Mouse (Mus musculus) forebrain, embryonic 13.5 days (tissue): ENCODE data around the gene Tmem72. TPM values are rescaled to one million over a fixed set of nuclear protein-coding genes. Genes with fewer than 3 reads are reported as not detected.

Experiments
- ATAC-seq: fragments of 200-750 bp; cut with Nextera tagmentation; 2 replicates; pipeline ENCODE4 v1.8.0; 2017
- H3K27ac ChIP-seq: fragments of 300-500 bp; sonication (generic); 2 replicates; pipeline ENCODE4 v1.5.1; 2015; ENCODE audit warnings: inconsistent platforms, mild to moderate bottlenecking, moderate library complexity
- H3K27me3 ChIP-seq: fragments of 300-500 bp; sonication (generic); 2 replicates; pipeline ENCODE4 v1.6.1; 2015; ENCODE audit warnings: mild to moderate bottlenecking, inconsistent platforms
- H3K36me3 ChIP-seq: fragments of 300-500 bp; sonication (generic); 2 replicates; pipeline ENCODE4 v1.6.1; 2015; ENCODE audit warnings: mild to moderate bottlenecking, inconsistent platforms; ENCODE audit not compliant: poor library complexity, severe bottlenecking
- H3K4me1 ChIP-seq: fragments of 300-500 bp; sonication (generic); 2 replicates; pipeline ENCODE4 v1.6.1; 2015; ENCODE audit warnings: inconsistent platforms
- H3K4me2 ChIP-seq: fragments of 300-500 bp; sonication (generic); 2 replicates; pipeline ENCODE4 v1.6.1; 2015; ENCODE audit warnings: inconsistent platforms, mild to moderate bottlenecking, moderate library complexity
- H3K4me3 ChIP-seq: fragments of 300-500 bp; sonication (generic); 2 replicates; pipeline ENCODE4 v1.5.1; 2015; ENCODE audit warnings: mild to moderate bottlenecking, inconsistent platforms
- H3K9ac ChIP-seq: fragments of 300-500 bp; sonication (generic); 2 replicates; pipeline ENCODE4 v1.6.1; 2015; ENCODE audit warnings: mild to moderate bottlenecking, inconsistent platforms
- H3K9me3 ChIP-seq: fragments of 300-500 bp; sonication (generic); replicated peaks from 2 replicates; pipeline ENCODE4 v1.6.1; 2016; ENCODE audit warnings: inconsistent platforms
- WGBS: fragments of 180-500 bp; shearing (Covaris S2); methylation state at CpG from one replicate; pipeline ENCODE4 v1.1.7; 2015; 5-methylcytosine and 5-hydroxymethylcytosine counted together
- polyA plus RNA-seq: library from polyadenylated mRNA; unstranded; fragments of >200 nt; fragmentation: Nextera tagmentation; extraction: Ambion mirVana; gene quantifications from 2 replicates; pipeline ENCODE4 v1.2.1, GENCODE M21; 2015

Tmem72 gene
- polyA plus RNA-seq, 1 experiment from 2014 or later = 0.06 TPM

GRCm38 (mm10) chr6:116666085-116666750, 50.5 kb downstream of the Tmem72 start:
- Histone ChIP-seq H3K27ac (no peak overlapping the region), H3K9me3 (no peaks in the 10 kb centered on the region), H3K27me3 (no peaks in the 10 kb centered on the region), H3K4me3 (no peak overlapping the region), H3K9ac (no peak overlapping the region), H3K4me1 (peaks cover 46% of the 10 kb centered on the region), H3K36me3 (no peaks in the 10 kb centered on the region), H3K4me2 (no peak overlapping the region)
- 53% methylated on average over 12 of the region's 12 CpGs for WGBS
- no peak for ATAC-seq

- no peak for ATAC-seq
- Histone ChIP-seq H3K27ac (no peak overlapping the region), H3K9ac (no peak overlapping the region), H3K27me3 (no peaks in the 10 kb centered on the region), H3K4me3 (no peak overlapping the region), H3K4me2 (no peak overlapping the region), H3K9me3 (no peaks in the 10 kb centered on the region), H3K4me1 (peaks cover 32% of the 10 kb centered on the region), H3K36me3 (no peaks in the 10 kb centered on the region)
- WGBS = 86% methylated on average over 3 of the region's 3 CpGs
These were observed 51.9 kb downstream of the Tmem72 start for GRCm38 (mm10) chr6:116664830-116665229.

DNA sequence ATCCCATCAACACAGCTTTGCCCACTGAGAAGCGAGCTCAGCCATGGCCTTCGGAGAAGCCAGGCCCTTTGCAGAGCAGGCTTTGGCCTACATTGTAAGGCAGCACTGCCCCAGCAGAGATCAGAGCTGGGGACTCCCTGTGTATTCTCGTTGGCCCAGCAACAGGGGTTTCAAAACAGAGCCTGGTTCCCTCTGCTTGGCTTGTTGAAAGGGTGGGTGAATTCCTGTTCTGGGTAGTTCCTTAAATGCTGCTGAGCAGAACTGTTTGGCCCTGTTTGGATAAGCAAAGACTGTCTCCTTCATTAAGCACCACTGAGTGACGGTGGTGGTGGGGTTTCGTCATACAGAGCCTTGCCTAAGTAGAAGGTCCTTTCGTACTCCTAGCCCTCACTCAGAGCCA, 52.7 kb downstream of the Tmem72 start:
- H3K4me2 ChIP-seq = no peak overlapping the region
- ATAC-seq = no peak
- peaks cover 24% of the 10 kb centered on the region for H3K4me1 ChIP-seq
- H3K9ac ChIP-seq = no peak overlapping the region
- H3K27ac ChIP-seq = no peak overlapping the region
- no peak overlapping the region for H3K4me3 ChIP-seq
- 82% methylated on average over 6 of the region's 6 CpGs for WGBS
- no peaks in the 10 kb centered on the region for H3K27me3 ChIP-seq
- no peaks in the 10 kb centered on the region for H3K9me3 ChIP-seq
- H3K36me3 ChIP-seq = no peaks in the 10 kb centered on the region

DNA sequence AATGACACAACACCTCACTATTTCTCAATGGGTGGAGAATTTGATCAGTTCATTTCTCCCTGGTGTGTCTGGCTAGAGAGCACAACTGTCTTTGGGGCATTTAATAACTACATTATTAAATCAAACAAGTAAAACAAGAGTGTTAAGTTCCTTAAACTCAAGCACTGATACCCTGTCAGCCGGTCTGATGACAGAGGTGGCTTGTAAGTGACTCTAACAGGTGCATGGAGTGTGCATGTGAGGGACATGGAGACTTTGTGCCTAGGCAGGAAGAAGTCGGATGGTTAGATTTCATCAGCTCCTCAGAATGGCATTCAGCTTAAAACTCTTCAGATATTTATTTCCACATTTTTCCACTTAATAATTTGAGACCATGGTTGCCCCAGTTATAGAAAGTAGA, 53.3 kb downstream of the Tmem72 start:
- no peak overlapping the region for H3K4me3 ChIP-seq
- H3K27me3 ChIP-seq = no peaks in the 10 kb centered on the region
- H3K4me1 ChIP-seq = peaks cover 17% of the 10 kb centered on the region
- no peak overlapping the region for H3K9ac ChIP-seq
- 89% methylated on average over 2 of the region's 2 CpGs for WGBS
- no peaks in the 10 kb centered on the region for H3K9me3 ChIP-seq
- no peaks in the 10 kb centered on the region for H3K36me3 ChIP-seq
- ATAC-seq = no peak
- H3K4me2 ChIP-seq = no peak overlapping the region
- H3K27ac ChIP-seq = no peak overlapping the region

GRCm38 (mm10) chr6:116653684-116654454, 62.8 kb downstream of the Tmem72 start:
- ATAC-seq = peak; percentile 90
- H3K9ac ChIP-seq = no peak overlapping the region
- no peaks in the 10 kb centered on the region for H3K4me1 ChIP-seq
- H3K4me2 ChIP-seq = no peak overlapping the region
- H3K27ac ChIP-seq = no peak overlapping the region
- no peaks in the 10 kb centered on the region for H3K36me3 ChIP-seq
- 59% methylated on average over 9 of the region's 9 CpGs for WGBS
- no peaks in the 10 kb centered on the region for H3K27me3 ChIP-seq
- no peak overlapping the region for H3K4me3 ChIP-seq
- no peaks in the 10 kb centered on the region for H3K9me3 ChIP-seq

- no peak overlapping the region for H3K4me2 ChIP-seq
- no peak for ATAC-seq
- H3K4me3 ChIP-seq = no peak overlapping the region
- WGBS = 73% methylated on average over 3 of the region's 3 CpGs
- H3K9me3 ChIP-seq = no peaks in the 10 kb centered on the region
- no peaks in the 10 kb centered on the region for H3K4me1 ChIP-seq
- H3K27ac ChIP-seq = no peak overlapping the region
- H3K36me3 ChIP-seq = no peaks in the 10 kb centered on the region
- no peaks in the 10 kb centered on the region for H3K27me3 ChIP-seq
- H3K9ac ChIP-seq = no peak overlapping the region
These were observed 63.5 kb downstream of the Tmem72 start for GRCm38 (mm10) chr6:116653191-116653590.

GRCm38 (mm10) chr6:116651437-116652118, 65.1 kb downstream of the Tmem72 start:
- Histone ChIP-seq H3K27ac (no peak overlapping the region), H3K4me2 (no peak overlapping the region), H3K36me3 (0 out of 2 replicates have a peak, but pooled peaks cover 5% of the 10 kb centered on the region), H3K4me3 (no peak overlapping the region), H3K9me3 (no peaks in the 10 kb centered on the region), H3K27me3 (no peaks in the 10 kb centered on the region), H3K9ac (no peak overlapping the region), H3K4me1 (no peaks in the 10 kb centered on the region)
- ATAC-seq = no peak
- WGBS = 80% methylated on average over 20 of the region's 20 CpGs

DNA sequence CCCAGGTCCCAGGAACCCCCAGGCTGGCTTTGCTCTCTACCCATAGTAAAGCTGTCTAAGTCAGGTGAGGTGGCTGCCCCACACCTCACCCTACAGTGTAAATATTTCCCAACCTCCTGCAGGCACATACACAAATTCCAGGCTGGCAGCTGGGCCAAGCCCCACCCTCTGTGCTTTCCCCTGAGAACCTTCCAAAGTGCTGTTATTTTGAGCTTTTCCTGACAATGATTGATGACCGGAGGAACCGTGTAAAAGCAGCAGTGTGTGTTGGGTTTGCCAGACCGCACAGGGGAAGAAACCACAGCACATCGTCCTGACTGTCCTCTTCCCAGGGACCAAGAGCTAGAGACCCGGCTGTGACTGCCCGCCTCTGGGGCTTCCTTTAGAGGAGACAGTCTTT, 66.3 kb downstream of the Tmem72 start, which contains the start of gene Depp1:
TSS of gene Depp1 (plus strand) at position 204 of the 400 bp plus-strand sequence.
- H3K4me1 ChIP-seq = no peaks in the 10 kb centered on the region
- no peak within 1 kb of the TSS for H3K4me2 ChIP-seq
- no peak within 1 kb of the TSS for H3K27ac ChIP-seq
- WGBS = 83% methylated on average over 6 of the region's 6 CpGs
- no peak within 1 kb of the TSS for H3K9ac ChIP-seq
- ATAC-seq = no peak
- H3K27me3 ChIP-seq = no peaks in the 10 kb centered on the region
- H3K36me3 ChIP-seq = 0 out of 2 replicates have a peak, but pooled peaks cover 5% of the 10 kb centered on the region
- H3K4me3 ChIP-seq = no peak within 1 kb of the TSS
- no peaks in the 10 kb centered on the region for H3K9me3 ChIP-seq

DNA sequence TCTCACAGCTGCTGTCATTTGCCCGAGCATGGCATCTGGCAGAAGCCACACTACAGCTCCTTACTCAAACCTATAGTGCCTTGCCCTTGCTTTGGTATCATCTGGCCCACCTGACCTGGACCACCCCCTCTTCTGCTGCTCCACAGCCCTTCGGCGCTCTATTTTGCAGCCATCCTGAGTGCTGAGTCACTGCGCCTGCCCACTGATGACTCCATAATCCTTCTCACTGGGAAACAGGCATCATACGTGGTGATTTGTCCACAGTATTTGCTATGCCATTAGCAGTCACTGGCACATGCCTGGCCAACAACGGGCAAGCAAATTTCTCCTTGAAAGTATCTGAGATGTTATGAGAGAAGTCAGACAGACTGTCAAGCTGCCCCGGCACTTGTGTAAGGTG, 66.9 kb downstream of the Tmem72 start:
- 92% methylated on average over 7 of the region's 7 CpGs for WGBS
- H3K4me3 ChIP-seq = no peak overlapping the region
- no peak for ATAC-seq
- no peak overlapping the region for H3K27ac ChIP-seq
- H3K9me3 ChIP-seq = no peaks in the 10 kb centered on the region
- no peak overlapping the region for H3K9ac ChIP-seq
- no peaks in the 10 kb centered on the region for H3K27me3 ChIP-seq
- H3K4me2 ChIP-seq = no peak overlapping the region
- H3K36me3 ChIP-seq = 0 out of 2 replicates have a peak, but pooled peaks cover 5% of the 10 kb centered on the region
- no peaks in the 10 kb centered on the region for H3K4me1 ChIP-seq

DNA sequence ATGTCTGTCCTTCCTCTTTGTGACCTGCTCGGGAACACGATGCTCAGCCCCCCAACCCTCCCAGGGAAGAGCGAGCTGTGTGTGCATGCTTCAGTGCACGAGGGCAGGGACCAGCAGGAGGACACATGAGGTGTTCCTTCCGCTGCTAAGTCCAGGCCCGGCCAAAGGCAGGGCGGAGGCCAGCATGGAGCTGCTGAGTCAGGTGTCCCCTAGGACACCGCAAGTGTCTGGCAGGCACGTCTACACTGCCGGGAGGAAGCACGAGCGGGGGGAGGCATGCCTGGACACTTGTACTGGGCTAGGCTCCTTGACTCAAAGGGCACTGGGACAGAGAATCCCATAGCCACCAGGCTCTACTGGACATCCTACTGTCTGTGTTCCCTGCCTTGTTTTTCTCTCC, 69.0 kb downstream of the Tmem72 start:
- ATAC-seq = no peak
- H3K4me3 ChIP-seq = no peak overlapping the region
- H3K4me1 ChIP-seq = no peaks in the 10 kb centered on the region
- H3K9ac ChIP-seq = no peak overlapping the region
- H3K36me3 ChIP-seq = 0 out of 2 replicates have a peak, but pooled peaks cover 5% of the 10 kb centered on the region
- no peaks in the 10 kb centered on the region for H3K9me3 ChIP-seq
- H3K4me2 ChIP-seq = no peak overlapping the region
- 78% methylated on average over 12 of the region's 12 CpGs for WGBS
- H3K27ac ChIP-seq = no peak overlapping the region
- no peaks in the 10 kb centered on the region for H3K27me3 ChIP-seq

DNA sequence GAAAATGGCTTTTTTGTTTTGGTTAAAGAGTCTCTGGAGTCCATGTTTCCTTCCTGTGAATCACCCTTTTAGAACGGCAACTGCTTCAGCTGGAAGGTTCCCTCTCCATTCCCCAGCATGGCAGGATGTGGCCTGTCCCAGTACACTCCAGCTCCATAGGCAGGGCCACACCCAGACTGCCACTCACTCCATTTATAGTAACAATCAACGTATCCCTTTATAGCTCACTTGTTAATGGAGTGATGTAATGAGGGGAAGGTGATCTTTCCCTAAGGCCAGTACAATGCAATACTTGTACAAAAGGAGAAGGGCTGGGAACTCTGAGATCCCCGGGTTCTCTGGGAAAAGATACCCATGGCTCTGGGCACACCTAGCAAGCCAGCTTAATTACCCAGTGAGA, 72.4 kb downstream of the Tmem72 start:
- Histone ChIP-seq H3K4me3 (no peak overlapping the region), H3K9ac (no peak overlapping the region), H3K4me1 (no peaks in the 10 kb centered on the region), H3K4me2 (no peak overlapping the region), H3K27me3 (no peaks in the 10 kb centered on the region), H3K36me3 (0 out of 2 replicates have a peak, but pooled peaks cover 5% of the 10 kb centered on the region), H3K27ac (no peak overlapping the region), H3K9me3 (no peaks in the 10 kb centered on the region)
- ATAC-seq = no peak
- WGBS = 61% methylated on average over 3 of the region's 3 CpGs

DNA sequence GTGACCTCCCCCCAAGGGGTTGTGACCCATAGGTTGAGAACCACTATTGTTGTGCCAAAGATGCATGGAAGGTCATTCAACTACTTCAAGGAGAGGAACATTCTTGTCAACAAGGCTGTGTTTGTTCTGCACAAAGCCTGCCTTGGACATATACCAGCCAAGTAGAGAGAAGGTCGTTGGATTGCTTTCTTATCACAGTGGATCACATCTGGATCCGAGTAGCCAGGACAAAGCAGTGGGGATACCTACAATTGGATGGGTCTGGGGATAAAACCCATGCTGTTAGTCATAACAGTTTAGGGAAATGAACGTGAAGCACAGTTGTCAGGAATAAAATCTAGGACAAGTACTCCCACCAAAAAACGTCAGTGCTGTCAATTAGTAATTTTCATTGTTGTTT, 72.8 kb downstream of the Tmem72 start:
- no peaks in the 10 kb centered on the region for H3K4me1 ChIP-seq
- no peak overlapping the region for H3K4me3 ChIP-seq
- no peak for ATAC-seq
- H3K36me3 ChIP-seq = 0 out of 2 replicates have a peak, but pooled peaks cover 5% of the 10 kb centered on the region
- 72% methylated on average over 4 of the region's 4 CpGs for WGBS
- H3K4me2 ChIP-seq = no peak overlapping the region
- H3K27me3 ChIP-seq = no peaks in the 10 kb centered on the region
- H3K9ac ChIP-seq = no peak overlapping the region
- no peak overlapping the region for H3K27ac ChIP-seq
- no peaks in the 10 kb centered on the region for H3K9me3 ChIP-seq
